ENCODE assay signal across 19 mouse cellular contexts in the genomic region with DNA sequence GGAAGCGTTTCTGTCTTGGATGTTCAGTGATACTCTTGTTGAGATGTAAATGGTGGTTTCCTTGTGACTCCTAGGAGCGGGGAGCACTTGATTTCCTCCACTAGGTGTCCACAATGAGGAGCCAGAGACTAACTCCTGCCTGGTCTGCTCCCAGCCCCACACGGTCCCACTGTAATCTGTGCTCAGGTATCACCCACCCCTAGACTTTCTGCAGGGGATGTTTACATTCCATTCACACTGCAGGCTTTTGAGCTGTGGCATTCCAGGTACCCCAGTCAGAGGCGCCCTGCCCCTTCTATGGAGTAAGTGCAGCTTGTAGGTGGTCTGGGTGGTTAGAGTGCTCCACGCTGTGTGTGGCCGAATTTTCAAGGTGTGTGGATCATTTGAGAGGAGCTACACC.
A peak's percentile ranks its signal among the peaks of the same experiment; 100 is the strongest.
DNase-seq lines count a peak whose midpoint lies in the region; ATAC-seq and TF ChIP-seq lines count a peak whose summit lies in the region.
"Had no signal": no experiment of that assay in that cellular context is flagged by ENCODE, and none has a peak within 500 bp of the region (broad histone marks: within the 10 kb centered on the region; RNA-seq: fewer than 3 reads in every experiment).

No protein-coding gene starts in this region.

- H3K9me3 ChIP-seq in hindbrain, postnatal 0 days (ENCODE audit: low read length): no peaks in the 10 kb centered on the region
- no peaks in the 10 kb centered on the region for H3K9me3 ChIP-seq in hindbrain, embryonic 14.5 days (ENCODE audit: control insufficient read depth, low read length)
- H3K9me3 ChIP-seq in lung, postnatal 0 days (ENCODE audit: low read length): no peaks in the 10 kb centered on the region
- no peaks in the 10 kb centered on the region for H3K9me3 ChIP-seq in limb, embryonic 10.5 days (replicated peaks)
- H3K9me3 ChIP-seq: embryonic facial prominence, embryonic 13.5 days; heart, embryonic 13.5 days had no signal

- no peaks in the 10 kb centered on the region for H3K27me3 ChIP-seq in hindbrain, postnatal 0 days (ENCODE audit: insufficient read depth, low read length)
- no peaks in the 10 kb centered on the region for H3K27me3 ChIP-seq in hindbrain, embryonic 14.5 days (ENCODE audit: control insufficient read depth, insufficient read depth, low read length)
- H3K27me3 ChIP-seq in lung, postnatal 0 days (replicated peaks; ENCODE audit: insufficient read depth, low read length): no peaks in the 10 kb centered on the region
- H3K27me3 ChIP-seq in limb, embryonic 10.5 days (ENCODE audit: low read depth, poor library complexity, severe bottlenecking): 0 out of 2 replicates have a peak, but pooled peaks cover 8% of the 10 kb centered on the region
- H3K27me3 ChIP-seq: embryonic facial prominence, embryonic 13.5 days; heart, embryonic 13.5 days; Patski had no signal

- no peak overlapping the region for H3K9ac ChIP-seq in hindbrain, postnatal 0 days (replicated peaks; ENCODE audit: low read length)
- H3K9ac ChIP-seq in hindbrain, embryonic 14.5 days: no peak overlapping the region
- H3K9ac ChIP-seq in lung, postnatal 0 days (replicated peaks; ENCODE audit: low read depth): no peak overlapping the region
- H3K9ac ChIP-seq: embryonic facial prominence, embryonic 13.5 days; forebrain, embryonic 13.5 days; heart, embryonic 13.5 days had no signal

- H3K4me2 ChIP-seq in hindbrain, postnatal 0 days (ENCODE audit: low read depth, low read length): no peak overlapping the region
- H3K4me2 ChIP-seq in hindbrain, embryonic 14.5 days (replicated peaks): no peak overlapping the region
- no peak overlapping the region for H3K4me2 ChIP-seq in lung, postnatal 0 days (replicated peaks; ENCODE audit: low read depth, low read length)
- H3K4me2 ChIP-seq: embryonic facial prominence, embryonic 13.5 days; forebrain, embryonic 13.5 days; heart, embryonic 13.5 days had no signal

- ATAC-seq in hindbrain, postnatal 0 days: no peak
- no peak for ATAC-seq in hindbrain, embryonic 14.5 days (ENCODE audit: low FRiP score)
- ATAC-seq in lung, postnatal 0 days: peak; percentile 26
- ATAC-seq: forebrain, embryonic 13.5 days; hindbrain, embryonic 16.5 days; Patski had no signal

- H3K4me1 ChIP-seq in hindbrain, postnatal 0 days (ENCODE audit: insufficient read depth, low read length): peaks cover 19% of the 10 kb centered on the region
- H3K4me1 ChIP-seq in hindbrain, embryonic 14.5 days (replicated peaks; ENCODE audit: control insufficient read depth, insufficient read depth, low read length): peaks cover 50% of the 10 kb centered on the region
- no peaks in the 10 kb centered on the region for H3K4me1 ChIP-seq in lung, postnatal 0 days (ENCODE audit: insufficient read depth, low read depth, low read length)
- peaks cover 52% of the 10 kb centered on the region for H3K4me1 ChIP-seq in limb, embryonic 10.5 days
- H3K4me1 ChIP-seq: heart, embryonic 13.5 days had no signal

- H3K4me3 ChIP-seq in hindbrain, postnatal 0 days (ENCODE audit: low read length): no peak overlapping the region
- H3K4me3 ChIP-seq in hindbrain, embryonic 14.5 days (replicated peaks; ENCODE audit: low read length): no peak overlapping the region
- no peak overlapping the region for H3K4me3 ChIP-seq in lung, postnatal 0 days (ENCODE audit: low read depth, low read length)
- no peak overlapping the region for H3K4me3 ChIP-seq in limb, embryonic 10.5 days
- H3K4me3 ChIP-seq: embryonic facial prominence, embryonic 13.5 days; forebrain, embryonic 13.5 days; heart, embryonic 13.5 days had no signal

- TF ChIP-seq CTCF in hindbrain, postnatal 0 days (IDR thresholded peaks at IDR 0.05; ENCODE audit: low read depth): peak; percentile 29
- TF ChIP-seq CTCF in lung, postnatal 0 days (IDR thresholded peaks at IDR 0.05): 0 out of 2 replicates have a peak, but pooled peaks have one; percentile 7

- DNase-seq in hindbrain, postnatal 0 days (ENCODE audit: low spot score): no peak
- DNase-seq in hindbrain, embryonic 14.5 days (ENCODE audit: low spot score): no peak
- no peak for DNase-seq in lung, postnatal 0 days (ENCODE audit: low spot score)
- no peak for DNase-seq in lung, postnatal 14 days
- DNase-seq in limb, embryonic 10.5 days (ENCODE audit: low spot score): no peak
- no peak for DNase-seq in frontal cortex, postnatal 36 days (ENCODE audit: low spot score in 2 of 2)
- DNase-seq in adrenal gland, adult 2 months: no peak
- DNase-seq: adrenal gland, postnatal 10 days; cerebellum, adult 11-12 months; cerebellum, adult 9-10 months; cerebellum, postnatal 36 days; gastrocnemius, postnatal 36 days; heart, adult 11 months; heart, postnatal 36 days had no signal

- H3K27ac ChIP-seq in hindbrain, postnatal 0 days: no peak overlapping the region
- no peak overlapping the region for H3K27ac ChIP-seq in hindbrain, embryonic 14.5 days
- H3K27ac ChIP-seq in lung, postnatal 0 days (ENCODE audit: low read length): no peak overlapping the region
- peak overlapping the region; percentile 42; the same call in 1 of the 2 replicates for H3K27ac ChIP-seq in limb, embryonic 10.5 days
- H3K27ac ChIP-seq: embryonic facial prominence, embryonic 13.5 days; forebrain, embryonic 13.5 days; heart, embryonic 13.5 days had no signal

- H3K36me3 ChIP-seq in hindbrain, postnatal 0 days (ENCODE audit: insufficient read depth, low read length): peaks cover 25% of the 10 kb centered on the region
- H3K36me3 ChIP-seq in hindbrain, embryonic 14.5 days (replicated peaks; ENCODE audit: control insufficient read depth, insufficient read depth): peaks cover 41% of the 10 kb centered on the region
- H3K36me3 ChIP-seq in lung, postnatal 0 days (ENCODE audit: insufficient read depth, low read length): peaks cover 15% of the 10 kb centered on the region; the same call in 1 of the 2 replicates
- peaks cover 59% of the 10 kb centered on the region for H3K36me3 ChIP-seq in limb, embryonic 10.5 days

- TF ChIP-seq EP300 in lung, postnatal 0 days (IDR thresholded peaks at IDR 0.05): no peak

- WGBS in hindbrain, postnatal 0 days: 91% methylated on average over 6 of the region's 6 CpGs
- WGBS in hindbrain, embryonic 14.5 days: 89% methylated on average over 6 of the region's 6 CpGs
- 65% methylated on average over 6 of the region's 6 CpGs for WGBS in lung, postnatal 0 days
- 87% methylated on average over 6 of the region's 6 CpGs for WGBS in limb, embryonic 10.5 days
